Mouse (Mus musculus) adipose tissue, adult 10 weeks (tissue): ENCODE data around the gene Il1a. TPM values are rescaled to one million over a fixed set of nuclear protein-coding genes. Genes with fewer than 3 reads are reported as not detected.

Experiments used
- polyA plus RNA-seq: library from polyadenylated mRNA; stranded (reverse); fragments of 350-450 nt; fragmentation: Illumina TruSeq; extraction: RNeasy Lipid Tissue Mini Kit (QIAGEN cat#74804); gene quantifications from one replicate; pipeline ENCODE4 v1.2.3, GENCODE M21; 2014; ENCODE audit warnings: low read depth, low replicate concordance

Il1a gene
- polyA plus RNA-seq = not detected

DNA sequence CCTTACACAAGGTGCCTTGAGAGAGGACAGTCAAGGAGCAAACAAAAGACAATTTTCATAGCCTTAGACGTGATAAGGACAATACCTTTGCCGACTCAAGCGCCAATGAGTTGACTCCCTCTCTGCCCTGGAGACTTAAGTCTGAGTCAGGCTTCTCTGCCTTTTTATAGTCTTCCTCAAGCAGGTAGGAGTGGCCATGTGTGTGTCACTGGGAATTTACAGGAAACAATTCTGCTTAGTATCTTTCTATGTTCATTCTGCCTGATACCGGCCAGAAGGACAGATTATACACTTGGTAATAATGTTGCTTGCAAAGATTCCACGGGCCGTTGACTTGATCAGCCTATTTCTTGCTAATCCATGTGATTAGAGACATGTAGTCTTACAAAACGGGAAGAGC is at the start of gene Il1a:
TSS of gene Il1a (minus strand) at position 137 of the 400 bp plus-strand sequence.

GRCm38 (mm10) chr2:129296671-129297588 is 12.8 kb downstream of the Il1a start, which contains the start of gene Ckap2l:
TSS of gene Ckap2l (minus strand) at chr2:129297212.

Other genes starting within 250 kb of the Il1a start
- 7.2 TPM for gene Ttl, start 244.0 kb downstream of the Il1a start, polyA plus RNA-seq
- gene Polr1b, start 209.0 kb downstream of the Il1a start, polyA plus RNA-seq = 11.9 TPM
- gene Chchd5, start 180.3 kb downstream of the Il1a start, polyA plus RNA-seq = 20.7 TPM
- gene Slc20a1, start 111.2 kb downstream of the Il1a start, polyA plus RNA-seq = 22.2 TPM
- gene Ckap2l, start 12.8 kb downstream of the Il1a start, polyA plus RNA-seq = 2.0 TPM
- 1.6 TPM for gene Il1b, start 61.2 kb upstream of the Il1a start, polyA plus RNA-seq
- gene F830045P16Rik, start 226.6 kb upstream of the Il1a start, polyA plus RNA-seq = not detected